Mouse (Mus musculus) small intestine, adult 2 months (tissue): ENCODE data around the gene Ms4a7.

Experiments
- CTCF ChIP-seq: fragments of 200-500 bp; IDR thresholded peaks from 2 replicates; pipeline ENCODE4 v1.5.1; 2012; ENCODE audit warnings: low read depth, mild to moderate bottlenecking, control low read depth, inconsistent platforms, low read length, moderate library complexity, mixed read lengths; ENCODE audit not compliant: insufficient replicate concordance, insufficient read length; ENCODE audit errors: extremely low read depth
- POLR2A ChIP-seq: fragments of 200-500 bp; IDR thresholded peaks from 2 replicates; pipeline ENCODE4 v1.6.1; 2012; ENCODE audit warnings: low read depth, mild to moderate bottlenecking, control low read depth, inconsistent platforms, low read length, moderate library complexity

- TF ChIP-seq CTCF (no peak), POLR2A (no peak)
Measured at GRCm38 (mm10) chr19:11316786-11317185, 19.2 kb downstream of the Ms4a7 start.
